Mouse (Mus musculus) liver, embryonic 14.5 days (tissue): Measurements from ENCODE around the gene Gse1. TPM values are rescaled to one million over a fixed set of nuclear protein-coding genes. Genes with fewer than 3 reads are reported as not detected.

Source experiments
- ATAC-seq: fragments of 200-750 bp; cut with Nextera tagmentation; 2 replicates; pipeline ENCODE4 v1.8.0; 2017; ENCODE audit warnings: moderate number of reproducible peaks, mild to moderate bottlenecking, moderate library complexity; ENCODE audit not compliant: insufficient read depth
- DNase-seq, 3 experiments: peaks; one replicate each; pipeline ENCODE4 v3.0.0-alpha.2; 2012 to 2013; ENCODE audit warnings: low read depth in 3 of 3, low spot score in 3 of 3
- H3K27ac ChIP-seq: fragments of 300-500 bp; sonication (generic); 2 replicates; pipeline ENCODE4 v1.5.1; 2014; ENCODE audit warnings: moderate library complexity, mild to moderate bottlenecking, control low read depth, inconsistent platforms
- H3K27me3 ChIP-seq: fragments of 300-500 bp; sonication (generic); 2 replicates; pipeline ENCODE4 v1.6.1; 2014; ENCODE audit warnings: mild to moderate bottlenecking, low read length, moderate library complexity; ENCODE audit not compliant: control insufficient read depth, insufficient read depth
- H3K36me3 ChIP-seq: fragments of 300-500 bp; sonication (generic); replicated peaks from 2 replicates; pipeline ENCODE4 v1.6.1; 2014; ENCODE audit warnings: low read depth; ENCODE audit not compliant: control insufficient read depth, insufficient read depth
- H3K4me1 ChIP-seq, 2 experiments: fragments of 200-500 bp in 1 of 2; fragments of 300-500 bp in 1 of 2; sonication (generic) in 1 of 2; replicated peaks; 2 replicates each; pipeline ENCODE4 v1.6.1; 2012 to 2014; ENCODE audit warnings: antibody characterized with exemption in 1 of 2, inconsistent platforms in 1 of 2, low read length in 1 of 2; ENCODE audit not compliant: control insufficient read depth in 2 of 2, insufficient read depth in 2 of 2
- H3K4me2 ChIP-seq: fragments of 300-500 bp; sonication (generic); 2 replicates; pipeline ENCODE4 v1.6.1; 2014; ENCODE audit warnings: low read depth, mild to moderate bottlenecking, control low read depth, moderate library complexity
- H3K4me3 ChIP-seq, 2 experiments: fragments of 200-500 bp in 1 of 2; fragments of 300-500 bp in 1 of 2; sonication (generic) in 1 of 2; 2 replicates each; pipeline ENCODE4 v1.5.1; 2012 to 2014; ENCODE audit warnings: low read depth in 2 of 2, low read length in 2 of 2, mild to moderate bottlenecking in 2 of 2, control low read depth in 1 of 2, inconsistent platforms in 1 of 2, moderate library complexity in 1 of 2; ENCODE audit not compliant: insufficient read depth in 1 of 2
- H3K9ac ChIP-seq: fragments of 300-500 bp; sonication (generic); replicated peaks from 2 replicates; pipeline ENCODE4 v1.6.1; 2014; ENCODE audit warnings: mild to moderate bottlenecking, control low read depth, moderate library complexity
- H3K9me3 ChIP-seq: fragments of 300-500 bp; sonication (generic); 2 replicates; pipeline ENCODE4 v1.6.1; 2016; ENCODE audit warnings: low read length, mixed read lengths; ENCODE audit not compliant: control insufficient read depth
- CTCF ChIP-seq: IDR thresholded peaks from 2 replicates; pipeline ENCODE4 v1.5.1; 2016; ENCODE audit warnings: antibody characterized with exemption, low read depth, control low read depth
- EP300 ChIP-seq: IDR thresholded peaks from 2 replicates; pipeline ENCODE4 v1.6.1; 2016; ENCODE audit warnings: antibody characterized with exemption, low read depth
- WGBS: fragments of 180-500 bp; shearing (Covaris S2); extraction: QIAGEN DNeasy Blood & Tissue Kit; methylation state at CpG from one replicate; pipeline ENCODE4 v1.1.7; 2014; ENCODE audit not compliant: insufficient replicate concordance; 5-methylcytosine and 5-hydroxymethylcytosine counted together
- polyA plus RNA-seq, 2 experiments: library from polyadenylated mRNA; depleted of rRNA in 1 of 2; stranded (reverse) in 1 of 2; unstranded in 1 of 2; fragments of >200 nt; fragmentation: Nextera tagmentation in 1 of 2; extraction: Ambion mirVana in 1 of 2; gene quantifications; 2 replicates each; pipeline versions ENCODE4 v1.2.1 to v1.2.3; 2012 to 2014

Gse1 gene
- polyA plus RNA-seq, 2 experiments: 11.4 to 14.9 TPM

- Histone ChIP-seq H3K27me3 (no peaks in the 10 kb centered on the region; the same call in 1 of the 2 replicates), H3K9ac (no peak overlapping the region)
- no peak for DNase-seq
Measured at GRCm38 (mm10) chr8:120268541-120268980, 40.3 kb downstream of the Gse1 start.

GRCm38 (mm10) chr8:120270449-120270848 is 42.2 kb downstream of the Gse1 start:
- Histone ChIP-seq H3K4me3 (no peak overlapping the region), H3K36me3 (no peaks in the 10 kb centered on the region), H3K27ac (no peak overlapping the region), H3K27me3 (no peaks in the 10 kb centered on the region; the same call in 1 of the 2 replicates), H3K9me3 (no peaks in the 10 kb centered on the region), H3K9ac (no peak overlapping the region), H3K4me2 (no peak overlapping the region), H3K4me1 (0 out of 4 replicates have a peak, but pooled peaks cover 0 to 3% of the 10 kb centered on the region in 2 experiments)
- ATAC-seq: no peak
- WGBS: 68% methylated on average over 13 of the region's 13 CpGs
- TF ChIP-seq CTCF (no peak), EP300 (no peak)
- no peak for DNase-seq

More at GRCm38 (mm10) chr8:120268541-120268980, 40.3 kb downstream of the Gse1 start:
- no peak for TF ChIP-seq CTCF
- TF ChIP-seq EP300: no peak
- Histone ChIP-seq H3K9me3 (no peaks in the 10 kb centered on the region), H3K4me2 (no peak overlapping the region), H3K27ac (no peak overlapping the region), H3K4me1 (no peaks in the 10 kb centered on the region), H3K4me3 (no peak overlapping the region), H3K36me3 (no peaks in the 10 kb centered on the region)
- no peak for ATAC-seq
- WGBS: 45% methylated on average over 19 of the region's 19 CpGs

- Histone ChIP-seq H3K9ac (no peak overlapping the region), H3K36me3 (no peaks in the 10 kb centered on the region), H3K4me2 (no peak overlapping the region), H3K27me3 (peaks cover 3% of the 10 kb centered on the region), H3K9me3 (no peaks in the 10 kb centered on the region), H3K27ac (no peak overlapping the region), H3K4me1 (peaks cover 16 to 17% of the 10 kb centered on the region in 2 experiments), H3K4me3 (no peak overlapping the region)
- no peak for ATAC-seq
- TF ChIP-seq EP300 (no peak), CTCF (no peak)
- 66% methylated on average over 4 of the region's 4 CpGs for WGBS
- no peak for DNase-seq
Measured at GRCm38 (mm10) chr8:120273430-120273829, 45.2 kb downstream of the Gse1 start.

GRCm38 (mm10) chr8:120276051-120276890 is 48.0 kb downstream of the Gse1 start:
- DNase-seq: peak; percentile 77 to 87 (median 79)
- Histone ChIP-seq H3K4me3 (peak overlapping the region; percentile 6 to 46; a peak in 3 of 4 replicates), H3K4me1 (peaks cover 16 to 17% of the 10 kb centered on the region in 2 experiments), H3K9ac (peak overlapping the region; percentile 54), H3K4me2 (peak overlapping the region; percentile 85), H3K27ac (no peak overlapping the region), H3K36me3 (no peaks in the 10 kb centered on the region), H3K27me3 (peaks cover 3% of the 10 kb centered on the region; the same call in 1 of the 2 replicates), H3K9me3 (no peaks in the 10 kb centered on the region)
- TF ChIP-seq EP300: no peak
- TF ChIP-seq CTCF: no peak
- peak; percentile 88 for ATAC-seq
- under 1% methylated on average over 49 of the region's 49 CpGs for WGBS

GRCm38 (mm10) chr8:120276891-120277426 is 48.7 kb downstream of the Gse1 start:
- Histone ChIP-seq H3K27ac (no peak overlapping the region), H3K27me3 (peaks cover 3% of the 10 kb centered on the region; the same call in 1 of the 2 replicates), H3K4me2 (peak overlapping the region; percentile 85), H3K4me1 (peaks cover 16 to 17% of the 10 kb centered on the region in 2 experiments), H3K36me3 (no peaks in the 10 kb centered on the region), H3K9ac (peak overlapping the region; percentile 54), H3K9me3 (no peaks in the 10 kb centered on the region), H3K4me3 (peak overlapping the region; percentile 3 to 46)
- DNase-seq (no peak), ATAC-seq (peak; percentile 19; the same call in 1 of the 2 replicates)
- no peak for TF ChIP-seq EP300
- peak; percentile 59 for TF ChIP-seq CTCF
- WGBS: 7% methylated on average over 16 of the region's 16 CpGs
